In the genomic region with DNA sequence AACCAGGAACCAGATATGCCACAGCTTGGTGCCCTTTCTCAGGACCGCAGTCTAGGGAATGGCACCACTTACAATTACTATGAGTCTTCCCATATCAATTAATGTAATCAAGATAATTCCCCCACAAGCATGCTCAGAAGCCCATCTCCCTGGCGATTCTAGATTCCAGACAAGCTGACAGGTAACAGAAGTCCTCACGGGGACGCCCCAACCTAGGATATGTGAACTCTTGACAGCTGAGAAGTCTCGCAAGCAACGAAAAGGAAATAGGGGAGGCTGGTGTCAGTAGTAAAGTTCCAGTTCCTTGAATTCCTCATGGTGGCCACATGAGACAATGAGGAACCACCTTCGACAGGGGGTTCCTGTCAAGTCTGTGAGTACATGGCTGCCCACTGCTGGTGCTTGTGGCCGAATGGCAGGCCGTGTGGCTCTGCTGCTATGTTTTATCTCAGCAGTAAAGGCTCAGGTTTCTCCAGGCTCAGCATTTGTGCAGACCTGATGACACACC, we compare ENCODE assay signal across 16 mouse cellular contexts. TPM values are rescaled to one million over a fixed set of nuclear protein-coding genes. Genes with fewer than 3 reads are reported as not detected.
DNase-seq lines count a peak whose midpoint lies in the region; ATAC-seq lines count a peak whose summit lies in the region.
"Had no signal": no experiment of that assay in that cellular context is flagged by ENCODE, and none has a peak within 500 bp of the region (broad histone marks: within the 10 kb centered on the region; RNA-seq: fewer than 3 reads in every experiment).

No protein-coding gene starts in this region.

- peak; percentile 36 for DNase-seq in kidney, adult 9 months
- no peak for DNase-seq in kidney, postnatal 10 days
- peak; percentile 21 for DNase-seq in midbrain, embryonic 11.5 days (ENCODE audit: low spot score, missing footprints)
- peak; percentile 26 for DNase-seq in c-Kit-positive CD71-negative TER-119-negative erythroid progenitor cells, embryonic 14.5 days (ENCODE audit: low read depth)
- peak; percentile 31 for DNase-seq in splenic B cell, adult 2 months (ENCODE audit: low read depth, low spot score)
- DNase-seq in gastrocnemius, adult 8-10 months (ENCODE audit: low spot score in 2 of 2): no peak
- DNase-seq: cerebellum, postnatal 10 days; forebrain, postnatal 0 days; gastrocnemius, postnatal 25 days; right cerebral cortex, postnatal 4 days had no signal

- H3K9ac ChIP-seq in midbrain, embryonic 11.5 days (ENCODE audit: low read length): no peak overlapping the region
- H3K9ac ChIP-seq in midbrain, embryonic 13.5 days (replicated peaks): no peak overlapping the region
- H3K9ac ChIP-seq: forebrain, postnatal 0 days; hindbrain, embryonic 14.5 days; stomach, embryonic 15.5 days had no signal

- no peak overlapping the region for H3K4me2 ChIP-seq in midbrain, embryonic 11.5 days
- no peak overlapping the region for H3K4me2 ChIP-seq in midbrain, embryonic 13.5 days (replicated peaks)
- H3K4me2 ChIP-seq: hindbrain, embryonic 14.5 days; stomach, embryonic 15.5 days had no signal

- no peak overlapping the region for H3K27ac ChIP-seq in midbrain, embryonic 11.5 days (ENCODE audit: low read depth, low read length)
- no peak overlapping the region for H3K27ac ChIP-seq in midbrain, embryonic 13.5 days
- H3K27ac ChIP-seq: limb, embryonic 10.5 days; stomach, embryonic 15.5 days had no signal

- H3K36me3 ChIP-seq in midbrain, embryonic 11.5 days (ENCODE audit: control insufficient read depth, insufficient read depth, low read length): no peaks in the 10 kb centered on the region
- H3K36me3 ChIP-seq in midbrain, embryonic 13.5 days: no peaks in the 10 kb centered on the region
- no peaks in the 10 kb centered on the region for H3K36me3 ChIP-seq in splenic B cell, adult 2 months (ENCODE audit: control insufficient read depth, insufficient read depth, low read length, poor library complexity, severe bottlenecking)
- H3K36me3 ChIP-seq: embryonic facial prominence, embryonic 10.5 days; limb, embryonic 10.5 days; stomach, embryonic 15.5 days had no signal

- H3K27me3 ChIP-seq in midbrain, embryonic 11.5 days (ENCODE audit: control insufficient read depth, insufficient read depth, low read length): no peaks in the 10 kb centered on the region
- peaks cover 9% of the 10 kb centered on the region; the same call in 1 of the 2 replicates for H3K27me3 ChIP-seq in midbrain, embryonic 13.5 days
- no peaks in the 10 kb centered on the region for H3K27me3 ChIP-seq in splenic B cell, adult 2 months (ENCODE audit: control insufficient read depth, insufficient read depth, low read length, poor library complexity, severe bottlenecking)
- H3K27me3 ChIP-seq: stomach, embryonic 15.5 days had no signal

- no peak overlapping the region for H3K4me3 ChIP-seq in midbrain, embryonic 11.5 days (ENCODE audit: low read depth, low read length)
- no peak overlapping the region for H3K4me3 ChIP-seq in midbrain, embryonic 13.5 days (replicated peaks)
- H3K4me3 ChIP-seq: embryonic facial prominence, embryonic 10.5 days; limb, embryonic 10.5 days; stomach, embryonic 15.5 days had no signal

- ATAC-seq in midbrain, embryonic 11.5 days (ENCODE audit: low FRiP score): no peak
- no peak for ATAC-seq in midbrain, embryonic 13.5 days
- ATAC-seq: activated CD4-positive, CD25-positive, alpha-beta regulatory T cell, adult 4 months; forebrain, postnatal 0 days had no signal

- H3K4me1 ChIP-seq in midbrain, embryonic 11.5 days (ENCODE audit: control insufficient read depth, insufficient read depth, low read length): no peaks in the 10 kb centered on the region
- 0 out of 2 replicates have a peak, but pooled peaks cover 8% of the 10 kb centered on the region for H3K4me1 ChIP-seq in midbrain, embryonic 13.5 days (replicated peaks)

- no peaks in the 10 kb centered on the region for H3K9me3 ChIP-seq in midbrain, embryonic 11.5 days (ENCODE audit: control insufficient read depth, low read length)
- H3K9me3 ChIP-seq in midbrain, embryonic 13.5 days: no peaks in the 10 kb centered on the region
- H3K9me3 ChIP-seq: embryonic facial prominence, embryonic 10.5 days; limb, embryonic 10.5 days; stomach, embryonic 15.5 days had no signal

- 82% methylated on average over 9 of the region's 9 CpGs for WGBS in midbrain, embryonic 11.5 days
- WGBS in midbrain, embryonic 13.5 days: 83% methylated on average over 9 of the region's 9 CpGs

RNA-seq across cellular contexts. Expression of a gene that starts 48.7 kb away (rescaled TPM):
- 63.5 and 69.1 TPM in 2 replicates for polyA plus RNA-seq in midbrain, embryonic 11.5 days (2014; fragmentation: Nextera tagmentation; extraction: Ambion mirVana)
- polyA plus RNA-seq in midbrain, embryonic 13.5 days (2015; fragmentation: Nextera tagmentation; extraction: Ambion mirVana): 46.6 and 49.1 TPM in 2 replicates
- total RNA-seq in gastrocnemius, adult 8-10 months (2022): 10 to 100 TPM; 15.4 to 19.7 (median 17.1) TPM

RNA-seq across cellular contexts. Expression of a gene that starts 56.2 kb away (rescaled TPM):
- polyA plus RNA-seq in midbrain, embryonic 11.5 days (2014; fragmentation: Nextera tagmentation; extraction: Ambion mirVana): 168 and 189 TPM in 2 replicates
- polyA plus RNA-seq in midbrain, embryonic 13.5 days (2015; fragmentation: Nextera tagmentation; extraction: Ambion mirVana): 145 and 153 TPM in 2 replicates
- total RNA-seq in gastrocnemius, adult 8-10 months (2022): 10 to 100 TPM; 19.4 to 29.0 (median 24.9) TPM

Comparison
In these comparisons a context has a peak if more than half of its experiments do, and no peak if none do; other contexts are left out.
1. DNase-seq: peak in kidney, adult 9 months (single experiment), midbrain, embryonic 11.5 days (single experiment), c-Kit-positive CD71-negative TER-119-negative erythroid progenitor cells, embryonic 14.5 days (single experiment) and splenic B cell, adult 2 months (single experiment); none in kidney, postnatal 10 days (single experiment) and gastrocnemius, adult 8-10 months (0 of 2).